ENCODE assay signal across 12 mouse cellular contexts in genomic region chr4:141312513-141313131, GRCm38 (mm10). TPM values are rescaled to one million over a fixed set of nuclear protein-coding genes. Genes with fewer than 3 reads are reported as not detected.
DNase-seq lines count a peak whose midpoint lies in the region; ATAC-seq and TF ChIP-seq lines count a peak whose summit lies in the region.
"Had no signal": no experiment of that assay in that cellular context is flagged by ENCODE, and none has a peak within 500 bp of the region (broad histone marks: within the 10 kb centered on the region; RNA-seq: fewer than 3 reads in every experiment).

No protein-coding gene starts in this region.

- no peak for TF ChIP-seq EP300 in stomach, postnatal 0 days (optimal IDR thresholded peaks at IDR 0.05)

- H3K27me3 ChIP-seq in megakaryocyte, embryonic 14.5 days (replicated peaks), result peaks cover 87% of the 10 kb centered on the region
- H3K27me3 ChIP-seq in limb, embryonic 10.5 days (ENCODE audit: low read depth, poor library complexity, severe bottlenecking), result no peaks in the 10 kb centered on the region
- no peaks in the 10 kb centered on the region for H3K27me3 ChIP-seq in stomach, postnatal 0 days (ENCODE audit: control insufficient read depth, insufficient read depth, low read length)

- 80% methylated on average over 17 of the region's 17 CpGs for WGBS in limb, embryonic 10.5 days
- WGBS in stomach, postnatal 0 days, result 68% methylated on average over 17 of the region's 17 CpGs

- DNase-seq in kidney, adult 18-20 months, result peak; percentile 61
- no peak for DNase-seq in limb, embryonic 10.5 days (ENCODE audit: low spot score)
- peak; percentile 87 for DNase-seq in stomach, postnatal 0 days (ENCODE audit: low spot score)
- no peak for DNase-seq in gastrocnemius, postnatal 25 days
- no peak for DNase-seq in left cerebral cortex, adult 18-20 months (ENCODE audit: low spot score in 2 of 2)
- DNase-seq: adrenal gland, postnatal 36 days; cerebellum, postnatal 14 days; left cerebral cortex, postnatal 4 days had no signal

- H3K4me2 ChIP-seq in stomach, postnatal 0 days (replicated peaks; ENCODE audit: low read depth), result no peak overlapping the region

- no peak overlapping the region; the same call in 1 of the 2 replicates for H3K9ac ChIP-seq in stomach, postnatal 0 days (ENCODE audit: low read length)

- peaks cover 62% of the 10 kb centered on the region for H3K4me1 ChIP-seq in megakaryocyte, embryonic 14.5 days
- peaks cover 72% of the 10 kb centered on the region for H3K4me1 ChIP-seq in limb, embryonic 10.5 days
- peaks cover 24% of the 10 kb centered on the region for H3K4me1 ChIP-seq in stomach, postnatal 0 days (replicated peaks; ENCODE audit: control insufficient read depth, insufficient read depth)

- H3K9me3 ChIP-seq in megakaryocyte, embryonic 14.5 days, result 0 out of 2 replicates have a peak, but pooled peaks cover 5% of the 10 kb centered on the region
- no peaks in the 10 kb centered on the region for H3K9me3 ChIP-seq in limb, embryonic 10.5 days (replicated peaks)
- H3K9me3 ChIP-seq in stomach, postnatal 0 days (ENCODE audit: control insufficient read depth, low read length), result no peaks in the 10 kb centered on the region

- no peaks in the 10 kb centered on the region for H3K36me3 ChIP-seq in megakaryocyte, embryonic 14.5 days (replicated peaks; ENCODE audit: low read length)
- peaks cover 44% of the 10 kb centered on the region for H3K36me3 ChIP-seq in limb, embryonic 10.5 days
- no peaks in the 10 kb centered on the region; the same call in 1 of the 2 replicates for H3K36me3 ChIP-seq in stomach, postnatal 0 days (ENCODE audit: control insufficient read depth, insufficient read depth, low read length)

- ATAC-seq in megakaryocyte, adult 5-6 weeks (ENCODE audit: poor library complexity, severe bottlenecking), result no peak
- ATAC-seq in stomach, postnatal 0 days (ENCODE audit: low FRiP score, low TSS enrichment), result peak; percentile 75

- peak overlapping the region; percentile 12 for H3K4me3 ChIP-seq in megakaryocyte, embryonic 14.5 days (replicated peaks)
- H3K4me3 ChIP-seq in limb, embryonic 10.5 days, result no peak overlapping the region
- H3K4me3 ChIP-seq in stomach, postnatal 0 days (ENCODE audit: low read depth, low read length), result no peak overlapping the region
- H3K4me3 ChIP-seq: erythroblast, embryonic 14.5 days had no signal

- peak; percentile 49 for TF ChIP-seq CTCF in stomach, postnatal 0 days (IDR thresholded peaks at IDR 0.05; ENCODE audit: low read depth)

- H3K27ac ChIP-seq in limb, embryonic 10.5 days, result peak overlapping the region; percentile 57
- peak overlapping the region; percentile 86 for H3K27ac ChIP-seq in stomach, postnatal 0 days (replicated peaks)
- H3K27ac ChIP-seq: hindbrain, postnatal 0 days had no signal

RNA-seq across cellular contexts. Expression of gene Epha2, which starts 11.6 kb away (rescaled TPM):
- not detected in 2 replicates for polyA plus RNA-seq in megakaryocyte, embryonic 14.5 days (2012; ENCODE audit: insufficient read depth, low replicate concordance)
- 1.1 TPM in 2 replicates for total RNA-seq in megakaryocyte, adult 5-6 weeks (2015)
- total RNA-seq in megakaryocyte, adult 5-6 weeks (2017), result 1.3 and 2.1 TPM in 2 replicates
- 4.6 and 5.6 TPM in 2 replicates for polyA plus RNA-seq in limb, embryonic 10.5 days (2016; fragmentation: Nextera tagmentation; extraction: Ambion mirVana)
- 3.9 and 4.9 TPM in 2 replicates for polyA plus RNA-seq in stomach, postnatal 0 days (2015; fragmentation: Nextera tagmentation; extraction: Ambion mirVana)
- 1 to 10 TPM; 1.3 to 2.0 TPM for total RNA-seq in gastrocnemius, postnatal 25 days (2021)
- total RNA-seq in left cerebral cortex, adult 18-20 months (2021), result 1 to 10 TPM; 1.3 to 1.5 TPM
- polyA plus RNA-seq: erythroblast, embryonic 14.5 days had no signal

RNA-seq across cellular contexts. Expression of gene Fam131c, which starts 55.4 kb away (rescaled TPM):
- not detected in 2 replicates for polyA plus RNA-seq in megakaryocyte, embryonic 14.5 days (2012; ENCODE audit: insufficient read depth, low replicate concordance)
- total RNA-seq in megakaryocyte, adult 5-6 weeks (2015), result not detected in 2 replicates
- total RNA-seq in megakaryocyte, adult 5-6 weeks (2017), result not detected in 2 replicates
- polyA plus RNA-seq in limb, embryonic 10.5 days (2016; fragmentation: Nextera tagmentation; extraction: Ambion mirVana), result 0.14 and 0.29 TPM in 2 replicates
- 3.4 and 3.6 TPM in 2 replicates for polyA plus RNA-seq in stomach, postnatal 0 days (2015; fragmentation: Nextera tagmentation; extraction: Ambion mirVana)
- under 1 TPM in 1 of 2 experiments, not detected in 1; 0.29 TPM for total RNA-seq in gastrocnemius, postnatal 25 days (2021)
- total RNA-seq in left cerebral cortex, adult 18-20 months (2021), result 1 to 10 TPM; 4.2 to 4.3 TPM
- polyA plus RNA-seq: erythroblast, embryonic 14.5 days had no signal

Comparison
In these comparisons a context has a peak if more than half of its experiments do, and no peak if none do; other contexts are left out.
1. DNase-seq: peak in kidney, adult 18-20 months (single experiment) and stomach, postnatal 0 days (single experiment); none in limb, embryonic 10.5 days (single experiment), gastrocnemius, postnatal 25 days (single experiment) and left cerebral cortex, adult 18-20 months (0 of 2).
2. RNA of gene Fam131c, which starts 55.4 kb away (total RNA-seq): 4.2 to 4.3 TPM in left cerebral cortex, adult 18-20 months; 0.29 TPM in gastrocnemius, postnatal 25 days and not detected in megakaryocyte, adult 5-6 weeks; every median in the first group is over 4 times any median in the second.